Mouse (Mus musculus) layer of hippocampus, postnatal 10 days (tissue): ENCODE results near the gene Acsbg2. TPM values are rescaled to one million over a fixed set of nuclear protein-coding genes. Genes with fewer than 3 reads are reported as not detected.

Experiments
- DNase-seq, 2 experiments: peaks; one replicate each; pipeline ENCODE4 v3.0.0; 2021; ENCODE audit warnings: low spot score in 2 of 2
- total RNA-seq, 2 experiments: library from RNA; stranded (reverse); gene quantifications; 2 replicates each; pipeline ENCODE4 v1.2.3; 2021

Gene Acsbg2
- total RNA-seq, 2 experiments from 2014 or later, result not detected

GRCm38 (mm10) chr17:56872512-56872911 lies 1.7 kb downstream of the Acsbg2 start:
- DNase-seq, result no peak

- no peak for DNase-seq
Observed at GRCm38 (mm10) chr17:56871767-56872166, 2.5 kb downstream of the Acsbg2 start.

- no peak for DNase-seq
Observed at GRCm38 (mm10) chr17:56870287-56870953, 3.8 kb downstream of the Acsbg2 start.

GRCm38 (mm10) chr17:56869481-56869977 lies 4.7 kb downstream of the Acsbg2 start:
- DNase-seq, result no peak

- no peak for DNase-seq
Observed at GRCm38 (mm10) chr17:56866071-56866470, 8.2 kb downstream of the Acsbg2 start.

- DNase-seq, result no peak
Observed at GRCm38 (mm10) chr17:56861197-56861596, 13.1 kb downstream of the Acsbg2 start.

GRCm38 (mm10) chr17:56858922-56859321 lies 15.3 kb downstream of the Acsbg2 start:
- DNase-seq, result no peak

- DNase-seq, result peak; percentile 49 to 60
Observed at GRCm38 (mm10) chr17:56858216-56858615, 16.0 kb downstream of the Acsbg2 start.

GRCm38 (mm10) chr17:56855421-56855820 lies 18.8 kb downstream of the Acsbg2 start:
- no peak for DNase-seq

GRCm38 (mm10) chr17:56851167-56851566 lies 23.1 kb downstream of the Acsbg2 start:
- no peak for DNase-seq

- DNase-seq, result no peak
Observed at GRCm38 (mm10) chr17:56849710-56850109, 24.5 kb downstream of the Acsbg2 start.

- DNase-seq, result no peak
Observed at GRCm38 (mm10) chr17:56848785-56849184, 25.5 kb downstream of the Acsbg2 start.

- DNase-seq, result no peak
Observed at GRCm38 (mm10) chr17:56843678-56844077, 30.6 kb downstream of the Acsbg2 start.

- DNase-seq, result no peak
Observed at GRCm38 (mm10) chr17:56842173-56842572, 32.1 kb downstream of the Acsbg2 start.

- DNase-seq, result no peak
Observed at GRCm38 (mm10) chr17:56840524-56840923, 33.7 kb downstream of the Acsbg2 start.

GRCm38 (mm10) chr17:56836336-56836735 lies 37.9 kb downstream of the Acsbg2 start:
- no peak for DNase-seq

- DNase-seq, result no peak
Observed at GRCm38 (mm10) chr17:56833381-56833780, 40.9 kb downstream of the Acsbg2 start.

GRCm38 (mm10) chr17:56832918-56833317 lies 41.3 kb downstream of the Acsbg2 start:
- no peak for DNase-seq

GRCm38 (mm10) chr17:56831111-56831816 lies 43.0 kb downstream of the Acsbg2 start:
- peak; percentile 98 for DNase-seq

GRCm38 (mm10) chr17:56830411-56831110 lies 43.7 kb downstream of the Acsbg2 start, which contains the start of gene Rfx2:
Gene Rfx2, minus strand, starts transcription at chr17:56831013.
- no peak for DNase-seq

GRCm38 (mm10) chr17:56829795-56830194 lies 44.5 kb downstream of the Acsbg2 start:
- no peak for DNase-seq

- no peak for DNase-seq
Observed at GRCm38 (mm10) chr17:56829171-56829570, 45.1 kb downstream of the Acsbg2 start.
